Mouse (Mus musculus): ENCODE data around the gene Car3.

The Car3 gene

GRCm38 (mm10) chr3:14904165-14904564 lies 40.9 kb downstream of the Car3 start:
- DNase-seq (ENCODE audit: extremely low read depth, insufficient read length, low spot score) = no peak

DNA sequence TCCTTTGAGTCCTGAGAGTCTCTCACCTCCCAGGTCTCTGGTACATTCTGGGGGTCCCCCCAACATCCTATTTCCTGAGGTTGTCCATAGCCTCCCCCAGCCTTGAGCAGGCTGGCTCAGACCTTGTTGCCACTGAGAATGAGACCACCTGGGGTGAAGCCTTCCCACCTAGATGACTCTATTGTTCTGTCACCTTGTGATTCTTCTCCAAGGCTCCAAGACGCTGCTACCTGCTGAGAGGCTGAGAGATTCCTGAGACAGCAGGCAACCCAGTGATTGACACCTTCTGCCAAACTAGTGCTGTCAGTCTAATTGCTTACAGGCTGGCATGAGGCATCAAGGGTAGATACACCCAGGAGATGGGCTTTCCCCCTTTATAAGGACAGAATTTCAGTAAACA lies 44.0 kb downstream of the Car3 start:
- DNase-seq (ENCODE audit: extremely low read depth, insufficient read length, low spot score) = no peak

DNA sequence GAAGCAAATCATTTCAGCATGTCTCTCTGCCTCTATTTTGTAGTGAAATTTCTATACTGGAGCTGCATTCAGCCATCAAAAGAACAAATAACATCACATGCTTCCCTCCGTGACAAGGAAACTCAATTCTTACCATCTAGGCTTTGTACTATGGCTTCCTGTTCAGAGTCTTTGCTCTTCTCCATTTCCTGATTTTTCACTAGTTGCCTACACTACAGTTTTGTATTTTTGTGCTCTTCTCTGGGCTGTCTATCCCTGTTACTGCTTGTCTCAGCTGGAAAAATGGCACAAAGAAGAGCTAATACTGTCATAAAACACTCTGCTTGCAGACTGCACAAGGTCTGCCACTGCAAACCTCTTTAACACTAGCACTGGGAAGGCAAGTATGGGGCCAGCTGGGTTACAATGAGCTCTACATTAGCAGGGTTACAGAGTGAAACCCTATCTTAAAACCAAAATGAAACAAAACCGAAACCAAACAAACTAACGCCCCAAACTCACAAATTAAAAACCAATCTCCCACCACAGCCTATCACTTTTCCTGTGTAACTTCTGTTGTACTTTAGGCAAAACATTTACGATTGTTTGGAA lies 48.8 kb downstream of the Car3 start:
- no peak for DNase-seq (ENCODE audit: extremely low read depth, insufficient read length, low spot score)

GRCm38 (mm10) chr3:14913774-14914173 lies 50.5 kb downstream of the Car3 start:
- DNase-seq (ENCODE audit: extremely low read depth, insufficient read length, low spot score) = no peak

DNA sequence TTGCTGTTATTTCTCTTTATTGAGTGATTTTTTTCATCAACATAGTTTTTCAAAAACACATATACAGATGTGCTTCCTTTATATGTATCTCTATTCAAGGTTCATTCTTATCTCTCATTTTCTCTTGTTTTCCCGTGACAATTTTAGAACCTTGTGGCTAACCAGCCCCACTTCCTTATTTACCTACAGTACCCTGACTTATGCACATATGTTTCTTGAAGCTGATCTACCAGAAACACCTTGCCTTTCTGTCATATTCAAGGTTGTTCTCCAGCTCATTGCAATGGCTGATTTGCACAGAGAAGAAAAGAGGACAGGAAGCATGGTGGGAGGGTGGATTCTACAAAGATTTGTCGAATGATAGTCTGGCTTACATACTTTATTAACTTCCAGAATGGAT lies 52.0 kb downstream of the Car3 start:
- no peak for DNase-seq (ENCODE audit: extremely low read depth, insufficient read length, low spot score)

DNA sequence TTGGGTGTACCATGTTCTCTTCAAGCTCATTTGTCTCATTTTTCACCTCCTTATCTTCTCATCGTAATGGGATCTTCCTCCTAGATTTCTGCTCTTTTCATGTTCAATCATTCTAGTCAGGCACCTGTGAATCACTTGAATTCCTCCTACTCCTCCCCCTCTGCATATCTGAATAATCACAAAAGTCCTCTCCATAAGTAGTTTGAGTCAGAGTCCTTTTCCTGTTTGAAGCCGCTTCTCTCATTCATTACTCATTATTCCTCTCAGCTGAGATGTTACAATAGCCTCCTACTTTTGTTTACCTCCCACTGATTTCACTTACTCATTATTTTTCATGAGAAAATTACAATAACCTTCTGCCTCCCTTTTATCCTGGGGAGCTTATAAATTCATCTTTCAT lies 53.9 kb downstream of the Car3 start:
- no peak for DNase-seq (ENCODE audit: extremely low read depth, insufficient read length, low spot score)

All from 3134 (cell line).